Mouse (Mus musculus) cortical plate, adult 2 months (tissue): Measurements from ENCODE around the gene Acad10. TPM values are rescaled to one million over a fixed set of nuclear protein-coding genes. Genes with fewer than 3 reads are reported as not detected.

ENCODE experiments used
- H3K27ac ChIP-seq: fragments of 200-500 bp; 2 replicates; pipeline ENCODE4 v1.5.1; 2012; ENCODE audit warnings: low read length, control low read depth, inconsistent platforms; ENCODE audit not compliant: insufficient read depth
- H3K4me1 ChIP-seq: fragments of 200-500 bp; 2 replicates; pipeline ENCODE4 v1.6.1; 2011; ENCODE audit warnings: low read length; ENCODE audit not compliant: control insufficient read depth, insufficient read depth
- H3K4me3 ChIP-seq: fragments of 200-500 bp; 2 replicates; pipeline ENCODE4 v1.5.1; 2011; ENCODE audit warnings: mild to moderate bottlenecking, low read length, control low read depth; ENCODE audit not compliant: insufficient read depth
- CTCF ChIP-seq: fragments of 200-500 bp; IDR thresholded peaks from 2 replicates; pipeline ENCODE4 v1.5.1; 2011; ENCODE audit warnings: mild to moderate bottlenecking, control low read depth, low read length; ENCODE audit not compliant: insufficient read depth; ENCODE audit errors: extremely low read depth
- POLR2A ChIP-seq: fragments of 200-500 bp; IDR thresholded peaks from 2 replicates; pipeline ENCODE4 v1.6.1; 2011; ENCODE audit warnings: mild to moderate bottlenecking, low read length, control low read depth; ENCODE audit not compliant: insufficient read depth; ENCODE audit errors: extremely low read depth
- polyA plus RNA-seq: library from polyadenylated mRNA; depleted of rRNA; stranded (reverse); fragments of >200 nt; gene quantifications from 2 replicates; pipeline ENCODE4 v1.2.3, GENCODE M21; 2012; rRNA removed

Gene Acad10
- polyA plus RNA-seq, 1 experiment, result 4.6 TPM

GRCm38 (mm10) chr5:121575867-121576266, 84.4 kb downstream of the Acad10 start:
- Histone ChIP-seq H3K4me3 (no peak overlapping the region), H3K4me1 (no peaks in the 10 kb centered on the region), H3K27ac (no peak overlapping the region)
- no peak for TF ChIP-seq POLR2A
- no peak for TF ChIP-seq CTCF

GRCm38 (mm10) chr5:121574145-121574544, 86.2 kb downstream of the Acad10 start:
- TF ChIP-seq POLR2A (no peak), CTCF (no peak)
- Histone ChIP-seq H3K4me3 (no peak overlapping the region), H3K4me1 (no peaks in the 10 kb centered on the region)

More at GRCm38 (mm10) chr5:121574145-121574544, 86.2 kb downstream of the Acad10 start:
- H3K27ac ChIP-seq, result no peak overlapping the region

Other genes with a start within 250 kb of the Acad10 start
- gene Tmem116, start 208.6 kb downstream of the Acad10 start, polyA plus RNA-seq, result 6.8 and 10.7 TPM in 2 replicates
- 92.1 and 101 TPM in 2 replicates for gene Erp29, start 208.0 kb downstream of the Acad10 start, polyA plus RNA-seq
- gene Adam1b, start 157.1 kb downstream of the Acad10 start, polyA plus RNA-seq, result not detected in 2 replicates
- 17.3 and 18.9 TPM in 2 replicates for gene Adam1a, start 115.0 kb downstream of the Acad10 start, polyA plus RNA-seq
- 0.40 TPM in 1 of 2 replicates, not detected in the other for gene Gm42878, start 115.0 kb downstream of the Acad10 start, polyA plus RNA-seq
- 94.9 and 100 TPM in 2 replicates for gene Mapkapk5, start 114.6 kb downstream of the Acad10 start, polyA plus RNA-seq
- gene Aldh2, start 66.7 kb downstream of the Acad10 start, polyA plus RNA-seq, result 198 TPM in 2 replicates
- gene Acad12, start 41.6 kb downstream of the Acad10 start, polyA plus RNA-seq, result 4.5 and 5.1 TPM in 2 replicates
- gene Brap, start within 50 bp of the Acad10 start, polyA plus RNA-seq, result 51.8 and 57.5 TPM in 2 replicates
- gene Atxn2, start 50.8 kb upstream of the Acad10 start, polyA plus RNA-seq, result 136 and 139 TPM in 2 replicates
- gene Sh2b3, start 177.1 kb upstream of the Acad10 start, polyA plus RNA-seq, result 19.4 and 19.6 TPM in 2 replicates
- 12.9 and 13.2 TPM in 2 replicates for gene Pheta1, start 188.5 kb upstream of the Acad10 start, polyA plus RNA-seq